Mouse (Mus musculus): ENCODE measurements around the gene Ube2e2. TPM values are rescaled to one million over a fixed set of nuclear protein-coding genes. Genes with fewer than 3 reads are reported as not detected.
"Not testable (repeated sequence)": the region's sequence is repeated elsewhere in the genome, so short reads cannot be mapped to it uniquely, and the experiment has no call there.

Ube2e2 gene
- total RNA-seq, 2 experiments from 2014 or later: 7.8 to 8.2 TPM

DNA sequence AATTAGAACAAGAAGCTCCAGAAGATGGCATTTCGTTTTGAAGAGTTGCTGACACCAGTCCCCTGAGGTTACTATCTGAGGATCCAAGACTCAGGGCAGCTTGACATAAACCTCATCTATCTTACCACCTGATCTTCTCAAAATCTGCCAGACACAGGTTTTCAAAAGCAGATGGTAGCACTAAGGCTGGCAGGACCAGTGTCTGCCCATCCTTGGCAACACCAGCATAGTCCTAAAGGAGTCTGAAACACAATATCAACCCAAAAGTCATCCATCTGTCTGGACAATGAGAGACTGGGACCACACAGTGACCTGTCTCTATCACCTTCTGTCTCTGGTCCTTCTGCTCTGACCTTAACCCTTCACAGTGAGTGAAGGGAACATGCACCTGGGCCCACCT, 138.7 kb downstream of the Ube2e2 start:
- no peak for ATAC-seq (replicated peaks; ENCODE audit: poor library complexity, severe bottlenecking)

GRCm38 (mm10) chr14:18754595-18754994, 139.5 kb downstream of the Ube2e2 start:
- ATAC-seq (replicated peaks; ENCODE audit: poor library complexity, severe bottlenecking): no peak

DNA sequence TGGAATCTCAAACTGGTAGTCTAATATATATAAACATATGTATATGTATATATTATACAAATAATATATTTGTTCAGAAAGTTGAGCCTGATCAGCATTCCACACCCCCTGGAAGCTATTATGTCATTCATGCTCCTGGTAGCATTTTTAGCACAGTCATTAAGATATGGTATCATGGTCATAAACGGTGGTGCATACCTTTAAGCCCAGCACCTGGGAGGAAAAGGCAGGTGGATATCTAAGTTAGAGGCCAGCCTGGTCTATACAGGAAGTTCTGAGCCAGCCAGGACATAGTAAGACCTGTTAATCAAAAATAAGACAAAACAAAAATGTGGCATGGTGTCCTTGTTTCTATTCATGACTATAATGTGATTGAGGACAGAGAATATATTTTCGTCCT, 140.1 kb downstream of the Ube2e2 start:
- no peak for ATAC-seq (replicated peaks; ENCODE audit: poor library complexity, severe bottlenecking)

GRCm38 (mm10) chr14:18731154-18731553, 162.9 kb downstream of the Ube2e2 start:
- ATAC-seq (replicated peaks; ENCODE audit: poor library complexity, severe bottlenecking): no peak; the same call in 1 of the 2 replicates

- no peak for ATAC-seq (replicated peaks; ENCODE audit: poor library complexity, severe bottlenecking)
Observed at GRCm38 (mm10) chr14:18720601-18721591, 173.2 kb downstream of the Ube2e2 start.

DNA sequence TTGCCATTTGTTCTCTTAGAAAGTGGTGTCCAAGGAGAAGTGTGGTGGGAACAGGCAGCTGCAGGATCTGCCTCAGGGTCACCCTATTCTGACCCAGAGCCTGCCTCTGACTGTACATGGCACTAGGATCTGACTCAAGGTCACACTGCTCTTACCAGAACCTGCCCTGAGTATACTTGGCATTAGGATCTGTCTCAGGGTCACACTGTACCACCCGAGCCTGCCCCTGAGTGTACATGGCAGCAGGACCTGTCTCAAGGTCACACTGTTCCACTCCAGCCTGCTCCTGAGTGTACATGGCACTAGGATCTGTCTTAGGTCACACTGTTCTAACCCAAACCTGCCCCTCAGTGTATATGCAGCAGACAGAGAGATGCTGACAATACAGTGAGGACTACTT, 177.1 kb downstream of the Ube2e2 start:
- no peak for ATAC-seq (replicated peaks; ENCODE audit: poor library complexity, severe bottlenecking)

DNA sequence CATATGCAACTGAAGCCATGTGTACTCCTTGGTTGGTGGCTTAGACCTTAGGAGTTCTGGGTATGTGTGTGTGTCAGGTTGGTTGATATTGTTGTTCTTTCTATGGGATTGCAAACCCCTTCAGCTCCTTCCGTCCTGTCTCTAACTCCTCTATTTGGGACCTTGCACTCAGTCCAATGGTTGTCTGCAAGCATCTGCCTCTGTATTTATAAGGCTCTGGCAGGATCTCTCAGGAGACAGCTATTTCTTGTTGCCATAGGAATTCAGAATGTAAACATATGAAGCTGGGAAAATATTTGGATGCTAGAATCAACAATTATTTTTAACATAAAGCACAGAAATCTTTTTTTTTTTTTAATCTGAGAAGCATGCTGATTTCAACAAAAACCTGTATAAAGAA, 178.5 kb downstream of the Ube2e2 start:
- no peak for ATAC-seq (replicated peaks; ENCODE audit: poor library complexity, severe bottlenecking)

- ATAC-seq (replicated peaks; ENCODE audit: poor library complexity, severe bottlenecking): no peak
Observed at GRCm38 (mm10) chr14:18697662-18698225, 196.3 kb downstream of the Ube2e2 start.

GRCm38 (mm10) chr14:18696418-18696817, 197.6 kb downstream of the Ube2e2 start:
- not testable (repeated sequence) for ATAC-seq (replicated peaks; ENCODE audit: poor library complexity, severe bottlenecking)

GRCm38 (mm10) chr14:18678121-18678836, 215.8 kb downstream of the Ube2e2 start:
- no peak for ATAC-seq (replicated peaks; ENCODE audit: poor library complexity, severe bottlenecking)

DNA sequence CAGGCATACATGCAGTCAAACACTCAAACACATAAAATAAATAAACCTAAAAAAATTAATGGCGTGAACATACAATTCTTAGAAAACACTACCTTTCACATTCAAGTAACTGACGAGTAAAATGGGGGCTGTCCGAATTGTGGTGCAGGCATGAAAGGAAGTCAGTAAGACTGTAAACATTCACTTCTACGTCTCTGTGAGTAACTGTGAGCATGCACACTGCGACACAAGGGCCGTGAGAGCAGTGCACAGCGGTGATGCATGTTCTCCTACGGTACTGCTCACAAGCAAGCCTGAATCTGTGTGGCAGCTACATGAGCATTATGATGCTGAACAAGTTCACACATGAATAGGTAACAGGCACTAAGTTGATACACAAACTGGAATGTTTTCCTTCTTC, 223.4 kb downstream of the Ube2e2 start:
- ATAC-seq (replicated peaks; ENCODE audit: poor library complexity, severe bottlenecking): no peak

DNA sequence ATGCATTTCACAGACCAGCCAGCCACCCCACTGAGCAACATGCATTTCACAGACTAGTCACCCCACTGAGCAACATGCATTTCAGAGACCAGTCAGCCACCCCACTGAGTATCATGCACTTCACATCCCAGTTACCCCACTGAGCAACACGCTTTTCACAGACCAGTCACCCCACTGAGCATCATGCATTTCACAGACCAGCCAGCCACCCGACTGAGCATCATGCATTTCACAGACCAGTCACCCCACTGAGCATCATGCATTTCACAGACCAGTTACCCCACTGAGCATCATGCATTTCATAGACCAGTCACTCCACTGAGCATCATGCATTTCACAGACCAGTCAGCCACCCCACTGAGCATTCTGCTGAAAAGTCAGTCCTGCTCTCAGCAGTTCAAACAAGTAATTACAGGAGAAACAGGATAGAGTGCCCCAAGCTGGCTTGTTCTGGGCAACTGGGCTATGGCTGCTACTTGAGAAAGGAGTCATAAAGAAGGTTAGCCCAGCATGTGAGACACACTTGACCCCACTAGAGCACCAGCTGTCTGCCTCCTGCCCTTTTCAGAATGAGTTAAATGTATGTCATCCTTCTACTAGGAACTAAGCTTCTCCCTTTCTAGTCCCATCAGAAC, 224.6 kb downstream of the Ube2e2 start:
- ATAC-seq (replicated peaks; ENCODE audit: poor library complexity, severe bottlenecking): no peak

- not testable (repeated sequence) for ATAC-seq (replicated peaks; ENCODE audit: poor library complexity, severe bottlenecking)
Observed at GRCm38 (mm10) chr14:18668309-18668708, 225.8 kb downstream of the Ube2e2 start.

DNA sequence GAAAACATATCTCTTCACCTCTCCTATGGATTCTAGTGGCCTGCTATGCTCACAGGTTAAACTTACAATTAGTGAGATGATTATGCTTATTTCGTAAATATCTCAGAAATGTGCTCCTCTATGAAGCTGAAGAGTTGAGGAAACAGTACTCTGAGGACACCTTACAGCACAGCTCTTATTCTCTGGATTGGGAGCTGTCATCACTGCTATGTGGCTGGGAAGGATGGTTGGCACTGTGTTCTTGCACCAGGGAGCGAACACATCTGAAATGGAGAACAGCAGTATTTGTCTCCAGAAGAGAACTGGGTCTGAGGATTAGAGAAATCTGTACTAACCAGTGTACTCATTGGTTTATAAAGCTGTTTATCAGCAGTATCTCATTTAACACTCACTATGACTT, 226.3 kb downstream of the Ube2e2 start:
- ATAC-seq (replicated peaks; ENCODE audit: poor library complexity, severe bottlenecking): no peak

- ATAC-seq (replicated peaks; ENCODE audit: poor library complexity, severe bottlenecking): no peak
Observed at GRCm38 (mm10) chr14:18666251-18666650, 227.8 kb downstream of the Ube2e2 start.

GRCm38 (mm10) chr14:18665267-18666024, 228.6 kb downstream of the Ube2e2 start:
- peak; percentile 99 for ATAC-seq (replicated peaks; ENCODE audit: poor library complexity, severe bottlenecking)

- no peak for ATAC-seq (replicated peaks; ENCODE audit: poor library complexity, severe bottlenecking)
Observed at GRCm38 (mm10) chr14:18663666-18664065, 230.4 kb downstream of the Ube2e2 start.

GRCm38 (mm10) chr14:18657777-18658753, 236.0 kb downstream of the Ube2e2 start:
- ATAC-seq (replicated peaks; ENCODE audit: poor library complexity, severe bottlenecking): no peak

Measured in granulocyte monocyte progenitor cell, adult 5-6 weeks (primary cell).